Mouse (Mus musculus): ENCODE measurements at regions not wholly inside any gene's neighbourhood (a gene's known extent, or its start where the extent isn't known, plus 50 kb on each side); places are given as distances from the start of the nearest gene placed in this dataset.

DNA sequence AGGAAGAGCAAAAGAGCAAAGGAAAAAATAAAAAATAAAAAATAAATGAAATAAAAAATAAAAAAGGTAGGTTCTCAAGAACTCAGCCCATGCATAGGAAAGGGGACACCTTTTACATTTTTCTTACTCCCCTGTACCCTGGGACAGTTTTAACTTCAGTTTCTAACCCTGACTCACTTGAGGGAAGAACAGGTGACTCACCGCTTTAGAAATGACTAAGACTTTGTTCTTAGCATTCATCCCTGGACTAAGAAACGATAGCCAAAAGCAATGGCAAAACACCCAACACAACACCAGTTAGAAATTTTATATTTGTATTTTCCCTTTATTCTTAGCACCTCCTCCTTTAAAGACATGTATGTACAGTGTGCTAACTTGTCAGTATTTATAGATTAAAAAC, 161.5 kb upstream of the Samsn1 start:
- CTCF ChIA-PET, result no interaction called here

DNA sequence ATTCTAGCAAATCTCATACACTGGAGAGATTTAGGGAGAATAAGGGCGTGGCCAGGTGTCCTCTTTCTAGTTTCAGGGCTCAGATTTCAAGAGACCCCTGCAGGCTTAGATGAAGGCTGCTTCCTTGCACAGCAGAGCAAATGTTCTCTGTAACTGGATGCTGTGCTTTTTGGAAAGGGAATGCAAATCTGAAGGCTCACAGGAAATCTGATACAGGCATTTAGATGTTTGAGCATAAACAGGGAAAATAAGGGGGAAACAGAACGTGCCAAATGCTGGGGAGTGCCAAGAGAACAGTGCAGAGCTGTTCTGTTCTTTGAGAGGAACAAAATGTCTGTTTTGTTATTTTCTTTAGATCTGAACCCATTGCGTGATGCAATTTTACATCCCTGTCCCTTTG, 161.0 kb upstream of the Samsn1 start:
- CTCF ChIA-PET, result no interaction called here

DNA sequence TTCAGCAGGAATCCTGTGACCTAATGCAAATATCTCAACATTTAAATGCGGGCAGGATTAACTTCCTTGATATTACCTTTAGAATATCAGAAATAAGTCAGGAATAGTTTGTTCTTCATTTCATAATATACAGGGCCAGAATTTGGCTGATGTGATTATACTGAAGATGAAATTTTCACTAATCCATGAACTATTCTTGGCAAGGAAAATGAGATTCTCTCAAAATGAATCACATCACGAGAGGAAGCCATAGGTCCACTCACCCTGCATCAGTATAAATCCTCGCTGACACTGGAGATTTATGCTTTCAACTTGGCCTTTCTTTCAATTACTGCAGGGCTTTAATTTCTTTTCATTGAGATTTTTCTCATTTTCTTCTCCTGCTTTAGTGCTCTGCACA, 159.5 kb upstream of the Samsn1 start:
- CTCF ChIA-PET, result no interaction called here

DNA sequence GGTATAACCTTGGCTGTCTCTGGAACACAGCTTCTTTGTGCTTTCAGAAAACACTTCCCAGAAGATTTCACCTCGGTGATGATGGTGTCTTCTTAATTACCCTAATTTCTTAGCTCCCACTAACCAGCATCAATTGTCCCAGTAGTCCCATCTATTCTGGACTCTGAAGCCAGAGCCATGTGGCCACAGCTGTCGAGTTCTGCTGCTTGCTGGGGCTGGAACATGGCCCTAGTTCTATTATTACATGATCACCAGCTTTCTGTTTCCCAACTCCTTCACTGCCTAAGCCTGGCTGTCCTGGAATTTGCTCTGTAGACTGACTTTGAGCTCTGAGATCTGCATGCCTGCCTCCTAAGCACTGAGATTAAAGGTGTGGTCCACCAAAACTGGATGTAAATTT, 145.6 kb upstream of the Samsn1 start:
- CTCF ChIA-PET, result interaction anchor here (0.6 kb wide), 1 partner anchor 564 kb away, joined by 3 read pairs; no protein-coding TSS in a partner anchor

DNA sequence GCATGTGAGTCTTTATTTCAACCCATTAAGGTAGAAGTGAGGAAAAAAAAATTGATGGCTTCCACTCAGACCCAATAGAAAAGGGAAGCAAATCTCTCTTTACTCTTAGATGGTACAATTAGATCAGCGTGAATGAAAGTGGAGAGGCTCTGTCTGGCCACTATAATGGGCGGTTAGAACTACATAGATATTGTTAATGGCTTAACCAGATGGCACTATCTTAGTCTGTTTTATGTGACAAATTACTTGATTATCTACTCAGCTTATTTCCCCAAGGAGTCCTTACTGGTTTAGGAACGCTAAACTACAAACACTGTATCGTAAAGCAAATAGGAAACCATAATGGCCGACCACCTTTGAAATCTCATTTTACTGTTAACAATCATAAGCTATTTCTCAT, 138.8 kb upstream of the Samsn1 start:
- CTCF ChIA-PET, result no interaction called here

DNA sequence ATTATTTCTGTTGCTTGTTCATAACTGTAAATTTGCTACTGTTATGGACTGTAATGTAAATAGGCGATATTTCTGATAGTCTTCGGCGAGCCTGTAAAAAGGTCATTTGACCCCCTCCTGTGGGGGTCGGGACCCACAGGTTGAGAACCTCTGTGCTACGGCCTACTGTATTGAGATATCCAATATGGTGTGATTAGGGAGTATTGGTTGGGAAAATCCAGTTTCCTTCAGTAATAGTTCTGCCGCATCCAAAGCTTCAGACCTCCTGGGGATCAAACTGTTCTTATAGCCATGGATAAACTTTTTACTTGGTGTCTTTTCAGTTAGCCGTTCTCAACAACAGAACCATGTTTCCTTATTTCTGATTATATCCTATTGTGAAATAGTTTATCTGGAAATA, 136.5 kb upstream of the Samsn1 start:
- CTCF ChIA-PET, result interaction anchor here (0.7 kb wide), 1 partner anchor 265 kb away, joined by 9 read pairs; no protein-coding TSS in a partner anchor

DNA sequence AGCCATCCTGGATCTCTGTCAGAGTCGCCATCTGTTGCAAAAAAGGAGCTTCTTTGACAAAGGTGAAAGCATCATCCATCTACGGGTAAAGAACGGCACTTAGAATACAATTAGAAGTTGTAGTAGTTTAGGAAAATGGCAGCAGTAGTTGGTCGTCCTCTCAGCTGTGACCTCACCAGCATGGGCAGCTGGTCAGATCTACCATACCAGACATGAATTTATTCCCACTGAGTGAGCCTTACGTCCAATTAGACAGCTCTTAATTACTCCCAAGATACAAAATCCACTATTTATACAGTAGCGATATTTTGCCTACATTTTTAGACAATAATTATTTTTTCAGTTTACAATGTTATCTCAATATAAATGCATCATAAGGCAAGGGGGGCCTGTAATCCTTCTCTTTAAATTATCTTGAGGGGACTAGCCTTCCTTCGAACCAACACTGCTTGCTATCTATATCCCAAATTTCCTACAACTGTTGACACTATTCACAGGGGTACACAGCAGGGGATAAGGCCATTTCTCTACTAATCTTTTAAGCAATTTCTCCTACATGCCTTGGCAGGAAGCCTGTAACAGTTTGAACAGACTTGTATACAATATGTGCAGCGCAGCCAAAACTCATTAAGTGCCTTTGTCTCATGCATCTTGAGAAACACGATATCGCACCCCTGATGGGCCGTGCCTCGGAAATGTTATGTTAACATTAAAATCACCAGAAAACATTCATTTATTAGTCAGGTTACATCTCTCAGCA, 131.9 kb upstream of the Samsn1 start:
- CTCF ChIA-PET, result no interaction called here

DNA sequence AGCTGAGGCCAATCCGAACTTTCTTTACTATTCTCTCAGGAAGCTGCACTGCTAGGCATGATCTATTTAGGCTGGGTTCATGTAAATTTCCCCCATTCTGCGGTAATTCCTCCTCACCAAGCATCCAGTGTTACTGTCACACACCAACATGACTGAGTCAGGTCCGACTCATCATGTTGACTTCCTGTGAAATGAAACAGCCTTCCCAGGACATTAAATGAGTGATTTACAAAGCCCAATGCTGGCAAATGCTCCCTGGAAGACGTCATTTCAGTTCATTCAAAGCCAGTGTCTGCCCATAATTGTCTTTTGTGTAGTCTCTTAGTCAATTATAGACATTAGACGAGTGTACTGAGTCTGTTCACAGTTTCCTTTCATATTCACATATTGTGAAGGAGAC, 127.5 kb upstream of the Samsn1 start:
- CTCF ChIA-PET, result no interaction called here

DNA sequence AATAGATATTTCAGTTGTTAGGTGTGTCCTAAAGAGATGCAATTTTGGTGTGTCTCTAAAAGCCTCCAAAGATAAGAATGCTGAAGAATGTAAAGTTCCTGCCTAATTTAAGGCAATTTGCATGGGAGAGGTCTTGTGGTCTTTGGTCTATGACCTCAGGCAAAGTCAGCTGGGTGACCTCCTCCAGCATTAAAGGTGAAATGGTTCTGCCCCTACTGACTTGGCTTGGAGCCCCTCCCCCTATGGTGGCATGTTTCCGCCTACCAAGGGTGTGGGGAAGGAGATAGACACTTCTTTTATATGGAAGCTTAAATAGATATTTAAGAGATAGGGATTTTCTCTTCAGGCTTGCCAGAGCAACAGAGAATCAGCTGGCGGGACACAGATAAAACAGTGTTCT, 111.8 kb upstream of the Samsn1 start:
- CTCF ChIA-PET, result no interaction called here

DNA sequence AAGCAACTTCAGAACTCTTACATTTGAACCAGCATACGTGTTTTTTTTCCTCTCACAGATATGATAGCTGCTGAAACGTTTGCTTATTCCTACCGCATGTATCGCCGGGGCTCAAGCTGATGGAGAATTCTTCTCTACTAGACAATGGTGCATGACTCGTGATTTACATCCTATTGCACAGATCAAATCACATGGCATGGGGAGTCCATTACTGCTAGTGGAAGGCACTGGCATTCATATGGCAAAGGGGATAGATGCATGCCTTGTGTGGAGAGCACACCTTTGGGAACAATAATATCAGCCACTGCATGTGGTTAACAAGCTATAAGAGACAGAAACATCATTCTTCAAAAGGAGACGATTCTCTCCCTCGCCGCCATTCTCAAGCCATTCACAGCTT, 108.4 kb upstream of the Samsn1 start:
- CTCF ChIA-PET, result interaction anchor here (1.6 kb wide), 1 partner anchor 350 kb away, joined by 11 read pairs; no protein-coding TSS in a partner anchor

DNA sequence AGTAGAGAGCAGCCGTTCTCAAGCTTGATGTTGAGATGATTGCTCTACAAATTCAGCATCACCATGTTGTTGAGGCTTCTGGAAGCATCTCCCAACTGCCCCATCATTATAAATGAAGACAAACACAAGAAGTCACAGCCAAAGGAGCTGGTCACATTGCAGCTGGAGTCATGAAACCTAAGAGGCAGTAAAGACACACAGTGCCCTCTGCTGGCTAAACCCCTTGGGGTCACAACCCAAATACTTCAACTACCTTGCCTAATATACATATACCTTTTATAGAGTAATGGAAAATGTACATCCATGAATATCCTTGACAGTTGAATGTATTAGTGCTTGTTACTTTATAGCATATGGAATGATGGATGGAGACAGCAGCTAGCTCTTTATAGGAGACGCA, 107.9 kb upstream of the Samsn1 start:
- CTCF ChIA-PET, result interaction anchor here (0.8 to 1.6 kb wide), 2 partner anchors 350 to 769 kb away, joined by 4 to 11 read pairs; no protein-coding TSS in a partner anchor

DNA sequence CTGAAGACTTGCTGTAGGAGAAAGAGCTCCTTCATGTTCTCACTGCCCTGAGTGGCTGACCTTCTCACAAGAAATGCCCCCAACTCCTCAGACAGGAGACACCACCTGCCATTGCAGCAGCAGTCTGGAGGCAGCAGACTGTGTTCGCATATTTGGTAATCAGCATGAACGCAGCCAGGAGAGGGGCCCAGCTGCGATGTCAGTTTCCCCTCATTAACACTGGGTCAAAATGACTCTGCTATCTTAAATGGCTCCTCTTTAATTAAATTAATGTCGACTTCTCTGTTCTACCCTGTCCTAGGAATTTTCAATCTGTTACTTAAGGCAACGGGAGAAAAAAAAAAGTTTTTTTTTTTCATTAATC, 100.9 kb upstream of the Samsn1 start:
- CTCF ChIA-PET, result interaction anchor here (0.7 kb wide), 1 partner anchor 67 kb away, joined by 3 read pairs; no protein-coding TSS in a partner anchor

DNA sequence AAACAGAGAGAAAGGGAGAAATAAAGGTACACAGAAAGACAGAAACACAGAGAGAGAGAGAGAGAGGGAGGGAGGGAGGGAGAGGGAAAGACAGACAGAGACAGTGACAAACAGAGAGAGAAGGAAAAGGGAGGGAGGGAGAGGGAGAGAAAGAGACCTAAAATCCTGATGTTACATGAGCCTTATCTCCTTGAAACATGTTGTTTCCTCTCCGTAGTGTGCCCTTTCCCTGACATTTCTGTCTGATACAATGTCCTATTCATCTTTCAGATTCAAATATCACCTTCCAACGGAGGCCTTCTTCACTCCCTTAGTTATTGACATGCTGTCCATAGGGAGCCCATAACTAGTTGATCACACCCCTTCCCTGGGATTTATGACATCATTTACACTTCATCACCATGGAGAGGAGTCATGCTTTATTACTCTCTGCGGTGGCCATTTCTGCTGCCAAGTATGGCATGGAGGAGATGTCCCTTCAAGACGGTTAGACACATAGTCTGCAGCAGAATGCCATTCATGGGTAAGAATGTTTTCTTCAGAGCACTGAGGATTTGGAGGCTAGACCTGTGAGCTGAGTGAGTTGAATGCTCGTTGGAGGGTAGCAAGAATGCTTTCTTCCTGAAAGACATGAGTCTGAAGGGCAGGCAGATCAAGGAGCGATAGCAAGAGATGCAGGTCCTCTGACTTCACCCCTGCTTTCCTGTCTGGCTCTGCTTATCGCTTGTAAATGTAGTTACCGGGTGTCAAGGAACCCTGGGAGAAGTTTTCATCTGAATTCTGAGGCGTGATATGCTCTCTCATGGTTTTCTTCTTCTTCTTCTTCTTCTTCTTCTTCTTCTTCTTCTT, 100.3 kb upstream of the Samsn1 start:
- CTCF ChIA-PET, result interaction anchor here (0.7 kb wide), 1 partner anchor 68 kb away, joined by 3 read pairs; no protein-coding TSS in a partner anchor

DNA sequence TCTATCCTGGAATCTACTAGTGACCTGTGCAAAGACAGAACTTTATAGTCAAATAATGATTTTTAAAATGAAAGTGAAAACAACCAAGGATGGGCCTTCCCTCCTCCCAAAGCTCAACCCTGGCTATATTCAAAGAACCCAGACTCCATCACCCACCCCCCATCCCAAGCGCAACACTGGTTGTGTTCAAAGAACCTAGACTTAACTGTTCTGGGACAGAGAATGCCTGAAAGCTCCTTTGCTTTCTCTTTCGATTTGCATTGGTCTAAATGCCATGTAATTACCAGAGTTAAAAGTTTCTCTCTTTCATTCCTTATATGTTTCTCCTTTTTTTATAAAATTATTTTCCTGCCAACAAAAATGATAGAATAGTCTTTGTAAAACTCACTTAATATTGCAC, 98.6 kb upstream of the Samsn1 start:
- CTCF ChIA-PET, result interaction anchor here (0.6 kb wide), 1 partner anchor 371 kb away, joined by 3 read pairs; no protein-coding TSS in a partner anchor

DNA sequence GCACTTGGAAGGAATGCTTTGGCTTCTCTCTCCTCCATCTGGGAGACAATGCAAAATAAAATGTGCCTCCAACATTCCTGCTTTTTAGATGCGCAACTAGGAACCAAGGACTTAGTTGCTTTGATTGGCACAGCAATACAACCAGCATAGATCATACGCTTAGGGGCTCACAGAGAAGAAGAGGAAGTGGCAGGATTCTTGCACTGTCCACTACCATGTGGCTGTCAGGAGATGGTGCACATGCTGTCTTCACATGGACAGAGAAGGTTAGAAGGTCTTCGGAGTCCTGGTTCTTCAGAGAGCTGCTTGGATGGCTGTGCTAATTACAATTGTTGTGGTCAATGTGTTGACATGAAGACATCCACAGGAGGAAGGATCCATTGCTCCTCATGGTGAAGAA, 88.3 kb upstream of the Samsn1 start:
- CTCF ChIA-PET, result no interaction called here

DNA sequence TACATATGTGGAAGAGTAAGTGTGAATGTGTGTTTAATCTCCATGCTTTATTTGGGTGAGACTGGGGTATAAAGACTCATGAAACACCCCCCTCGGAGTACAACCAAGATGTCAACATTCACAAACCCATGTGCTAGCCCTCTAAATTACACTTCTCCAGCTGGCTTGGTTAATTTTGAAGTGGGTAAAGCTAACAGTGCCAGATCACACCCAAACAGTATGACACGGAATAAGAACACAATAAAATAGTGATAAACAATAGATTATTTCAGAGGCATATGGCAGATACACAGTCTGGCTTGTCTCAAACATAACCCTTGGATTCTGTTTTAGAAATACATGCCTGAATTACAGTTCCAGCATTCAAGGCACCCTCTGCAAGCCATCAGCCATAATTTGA, 86.4 kb upstream of the Samsn1 start:
- CTCF ChIA-PET, result no interaction called here

DNA sequence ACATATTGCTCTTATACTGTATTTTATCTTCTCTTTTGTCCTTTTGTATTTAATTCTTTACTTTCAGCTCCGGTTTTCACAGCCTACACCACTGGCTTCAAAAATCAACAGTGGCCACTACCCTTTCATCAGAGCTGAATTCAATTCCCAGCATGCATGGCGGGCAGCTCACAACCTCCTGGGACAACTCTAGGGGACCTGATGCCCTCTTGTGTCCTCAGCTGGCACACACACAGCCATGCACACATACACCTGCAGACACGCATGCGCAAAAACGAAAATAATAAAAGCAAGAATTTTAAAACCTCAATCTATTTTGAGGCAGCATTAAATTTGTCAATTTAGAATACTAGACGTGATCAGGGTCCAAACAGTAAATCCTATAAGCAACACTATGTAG, 82.6 kb upstream of the Samsn1 start:
- CTCF ChIA-PET, result no interaction called here

DNA sequence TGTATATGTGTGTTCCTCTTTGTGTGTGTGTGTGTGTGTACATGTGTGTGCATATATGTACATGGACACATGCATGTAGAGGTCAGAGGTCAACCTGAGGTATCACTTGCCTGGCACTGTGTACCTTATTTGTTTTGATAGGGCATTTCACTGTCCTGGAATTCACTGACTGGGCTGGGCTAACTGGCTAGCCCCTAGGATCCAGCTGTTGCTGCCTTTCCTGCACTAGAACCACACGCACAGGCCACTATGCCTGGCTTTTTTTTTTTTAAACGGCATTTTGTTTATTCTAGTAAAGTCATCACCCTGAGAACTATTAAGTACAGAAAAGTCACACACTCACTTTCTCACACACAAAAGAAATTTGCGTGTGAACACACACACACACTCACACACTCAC, 79.7 kb upstream of the Samsn1 start:
- CTCF ChIA-PET, result no interaction called here

DNA sequence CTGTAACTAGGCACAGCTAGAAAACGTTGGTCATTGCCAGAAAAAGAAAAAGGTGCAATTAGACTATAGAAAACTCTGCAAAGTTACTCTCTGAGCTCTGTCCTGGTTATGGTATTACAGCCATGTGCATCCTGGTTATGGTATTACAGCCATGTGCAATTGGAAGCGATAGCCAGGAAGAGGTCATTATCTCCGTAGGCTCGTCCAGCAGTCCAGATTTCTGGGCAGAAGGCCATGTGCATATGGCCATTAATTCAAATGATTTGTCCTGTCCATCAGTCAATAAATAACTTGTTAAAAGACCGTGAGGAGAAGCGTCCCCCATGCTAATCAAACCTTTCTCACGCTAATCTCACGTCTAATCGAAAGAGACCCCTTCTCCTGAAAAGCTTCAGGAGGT, 75.7 kb upstream of the Samsn1 start:
- CTCF ChIA-PET, result no interaction called here

DNA sequence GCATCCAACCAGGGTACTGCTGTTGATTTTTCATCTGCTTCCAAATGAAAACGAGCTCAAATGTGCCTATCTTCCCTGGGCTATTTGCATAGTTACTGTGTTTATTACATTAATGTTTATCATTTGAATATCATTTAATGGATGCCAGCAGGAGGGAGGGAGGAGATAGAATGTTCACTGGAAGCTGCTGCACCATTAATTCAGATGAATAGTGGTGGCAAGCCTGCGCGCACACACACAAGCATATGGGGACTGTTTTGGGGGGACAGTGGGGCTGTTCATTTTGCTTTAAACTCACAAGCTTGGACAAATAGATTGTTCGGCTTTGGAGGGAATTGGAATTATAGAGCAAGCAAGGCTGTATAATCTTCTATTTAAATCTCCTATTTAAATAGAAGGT, 74.3 kb upstream of the Samsn1 start:
- CTCF ChIA-PET, result no interaction called here

DNA sequence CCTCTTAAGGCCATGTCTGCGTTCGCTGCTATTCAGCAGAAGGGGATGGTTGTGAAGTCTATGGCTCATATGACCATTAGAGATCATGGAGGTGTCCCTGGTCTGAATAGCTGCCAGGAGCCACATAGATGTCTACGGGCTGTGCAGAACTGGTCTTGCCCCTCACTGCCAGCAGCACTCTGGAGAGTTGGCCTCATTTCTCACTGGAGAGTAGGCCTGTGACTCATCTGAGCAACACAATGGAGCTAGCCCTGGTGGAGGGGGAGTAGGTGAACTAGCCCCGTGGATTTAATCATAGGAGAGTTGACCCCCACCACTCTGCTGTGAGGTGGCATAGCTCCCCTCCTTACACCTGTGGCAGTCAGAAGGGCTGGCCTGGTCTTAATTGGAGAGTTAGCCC, 63.3 kb upstream of the Samsn1 start:
- CTCF ChIA-PET, result no interaction called here

DNA sequence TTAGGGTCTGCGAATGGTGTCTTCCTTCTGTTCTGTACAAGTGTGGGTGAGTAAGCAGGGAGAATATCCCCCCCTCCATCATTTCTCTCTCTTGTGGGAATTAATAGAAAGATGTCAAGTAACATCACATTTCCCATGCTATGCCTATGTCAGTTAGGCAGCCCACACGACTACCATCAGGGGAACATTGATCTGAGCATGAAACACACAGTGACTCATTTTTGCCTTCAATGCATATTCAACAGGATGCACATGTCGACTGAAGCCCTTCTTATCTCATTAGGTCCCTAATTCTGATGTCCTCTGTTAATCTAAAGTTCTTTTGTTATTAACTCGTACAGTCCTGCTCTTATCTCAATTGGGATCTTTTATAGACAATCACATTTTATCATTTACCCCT, 60.4 kb upstream of the Samsn1 start:
- CTCF ChIA-PET, result no interaction called here
